Mouse (Mus musculus) forebrain, embryonic 11.5 days (tissue): Measurements from ENCODE around the gene Dhh. TPM values are rescaled to one million over a fixed set of nuclear protein-coding genes. Genes with fewer than 3 reads are reported as not detected.
A peak's percentile ranks its signal among the peaks of the same experiment; 100 is the strongest.
"Not testable (repeated sequence)": the region's sequence is repeated elsewhere in the genome, so short reads cannot be mapped to it uniquely, and the experiment has no call there.

Experiments
- ATAC-seq: fragments of 200-750 bp; cut with Nextera tagmentation; replicated peaks from 2 replicates; pipeline ENCODE4 v1.8.0; 2017; ENCODE audit warnings: moderate TSS enrichment; ENCODE audit not compliant: low FRiP score
- DNase-seq: peaks from one replicate; pipeline ENCODE4 v3.0.0-alpha.2; 2017; ENCODE audit warnings: low spot score
- H3K27ac ChIP-seq: fragments of 300-500 bp; sonication (generic); 2 replicates; pipeline ENCODE4 v1.5.1; 2014; ENCODE audit warnings: low read depth, low read length
- H3K27me3 ChIP-seq: fragments of 300-500 bp; sonication (generic); 2 replicates; pipeline ENCODE4 v1.6.1; 2014; ENCODE audit warnings: mild to moderate bottlenecking, low read length, mixed read lengths; ENCODE audit not compliant: control insufficient read depth, insufficient read depth
- H3K36me3 ChIP-seq: fragments of 300-500 bp; sonication (generic); 2 replicates; pipeline ENCODE4 v1.6.1; 2014; ENCODE audit warnings: mild to moderate bottlenecking, low read length, moderate library complexity, mixed read lengths; ENCODE audit not compliant: control insufficient read depth, insufficient read depth
- H3K4me1 ChIP-seq: fragments of 300-500 bp; sonication (generic); replicated peaks from 2 replicates; pipeline ENCODE4 v1.6.1; 2014; ENCODE audit warnings: low read length, mixed read lengths; ENCODE audit not compliant: control insufficient read depth, insufficient read depth
- H3K4me2 ChIP-seq: fragments of 300-500 bp; sonication (generic); 2 replicates; pipeline ENCODE4 v1.6.1; 2014; ENCODE audit warnings: low read depth, mild to moderate bottlenecking, low read length, moderate library complexity, mixed read lengths; ENCODE audit not compliant: severe bottlenecking
- H3K4me3 ChIP-seq: fragments of 300-500 bp; sonication (generic); 2 replicates; pipeline ENCODE4 v1.5.1; 2014; ENCODE audit warnings: low read depth, low read length
- H3K9ac ChIP-seq: fragments of 300-500 bp; sonication (generic); 2 replicates; pipeline ENCODE4 v1.6.1; 2014; ENCODE audit warnings: low read length
- H3K9me3 ChIP-seq: fragments of 300-500 bp; sonication (generic); 2 replicates; pipeline ENCODE4 v1.6.1; 2016; ENCODE audit warnings: low read length, mixed read lengths; ENCODE audit not compliant: control insufficient read depth
- WGBS: fragments of 180-500 bp; shearing (Covaris S2); extraction: QIAGEN DNeasy Blood & Tissue Kit; methylation state at CpG from one replicate; pipeline ENCODE4 v1.1.7; 2014; 5-methylcytosine and 5-hydroxymethylcytosine counted together
- polyA plus RNA-seq: library from polyadenylated mRNA; unstranded; fragments of >200 nt; fragmentation: Nextera tagmentation; extraction: Ambion mirVana; gene quantifications from 2 replicates; pipeline ENCODE4 v1.2.1, GENCODE M21; 2014

Dhh gene
- polyA plus RNA-seq, 1 experiment from 2014 or later: 0.28 TPM

DNA sequence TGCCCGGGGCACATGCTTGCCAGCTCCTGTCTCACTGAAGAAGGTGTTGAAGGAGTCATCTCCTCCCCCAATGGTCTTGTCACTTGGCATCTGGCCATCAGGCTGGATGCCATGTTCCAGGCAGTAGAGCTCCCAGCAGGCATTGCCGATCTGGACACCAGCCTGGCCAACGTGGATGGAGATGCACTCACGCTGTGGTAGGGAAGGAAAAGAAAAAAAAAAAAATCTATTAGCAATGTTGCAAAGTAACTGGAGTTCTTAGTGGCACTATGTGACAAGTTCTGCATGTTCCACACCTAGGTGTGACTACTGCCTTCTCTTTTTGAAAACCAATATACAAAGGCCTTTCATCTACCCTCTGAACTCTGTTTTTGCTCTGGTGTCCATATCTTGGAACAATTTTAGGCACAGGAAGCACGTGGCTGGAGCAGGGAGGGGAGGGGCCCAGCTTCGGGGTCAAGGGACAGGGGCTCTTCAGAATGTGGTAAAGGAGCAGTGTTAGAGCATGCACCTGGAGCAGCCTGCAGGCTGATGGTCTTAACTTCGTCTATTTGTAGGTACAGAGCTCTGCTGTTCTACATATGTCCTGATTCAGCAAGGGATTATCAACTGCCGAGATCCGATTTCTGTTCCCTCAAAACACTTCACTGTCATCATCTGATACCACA is 34.8 kb upstream of the Dhh start:
- Histone ChIP-seq H3K27ac (peak overlapping the region; percentile 96), H3K4me3 (peak overlapping the region; percentile 78), H3K9ac (peak overlapping the region; percentile 96), H3K4me2 (peak overlapping the region; percentile 98)
- not testable (repeated sequence) for H3K27me3 ChIP-seq, ATAC-seq, H3K9me3 ChIP-seq, H3K36me3 ChIP-seq, H3K4me1 ChIP-seq
- DNase-seq: peak; percentile 60
- 22% methylated on average over 8 of the region's 9 CpGs for WGBS

DNA sequence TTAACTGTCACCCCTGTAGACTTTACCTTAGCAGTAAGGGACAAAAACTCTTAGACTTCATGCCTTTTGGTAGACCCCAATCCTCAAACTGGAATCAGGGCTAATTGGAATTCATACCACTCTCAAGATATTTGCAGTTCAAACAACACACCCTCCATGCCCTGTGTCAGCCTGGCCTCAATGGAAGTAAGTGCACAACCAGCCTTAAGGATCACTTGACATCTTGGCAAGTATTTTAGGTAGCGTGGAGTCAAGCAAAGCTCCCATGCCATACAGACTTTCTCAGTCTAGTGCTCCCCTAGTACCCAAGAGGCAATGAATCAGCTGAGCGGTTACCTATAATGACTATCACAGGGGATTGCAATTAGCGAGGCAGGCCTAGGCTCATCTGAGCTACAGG is 32.7 kb upstream of the Dhh start:
- no peak overlapping the region; the same call in 1 of the 2 replicates for H3K9ac ChIP-seq
- DNase-seq (no peak), ATAC-seq (no peak)
- H3K36me3 ChIP-seq: no peaks in the 10 kb centered on the region; the same call in 1 of the 2 replicates
- no peaks in the 10 kb centered on the region for H3K27me3 ChIP-seq
- H3K9me3 ChIP-seq: no peaks in the 10 kb centered on the region
- no peak overlapping the region for H3K4me2 ChIP-seq
- no peak overlapping the region for H3K27ac ChIP-seq
- no peak overlapping the region for H3K4me3 ChIP-seq
- 79% methylated on average over 3 of the region's 3 CpGs for WGBS
- peaks cover 10% of the 10 kb centered on the region; the same call in 1 of the 2 replicates for H3K4me1 ChIP-seq

DNA sequence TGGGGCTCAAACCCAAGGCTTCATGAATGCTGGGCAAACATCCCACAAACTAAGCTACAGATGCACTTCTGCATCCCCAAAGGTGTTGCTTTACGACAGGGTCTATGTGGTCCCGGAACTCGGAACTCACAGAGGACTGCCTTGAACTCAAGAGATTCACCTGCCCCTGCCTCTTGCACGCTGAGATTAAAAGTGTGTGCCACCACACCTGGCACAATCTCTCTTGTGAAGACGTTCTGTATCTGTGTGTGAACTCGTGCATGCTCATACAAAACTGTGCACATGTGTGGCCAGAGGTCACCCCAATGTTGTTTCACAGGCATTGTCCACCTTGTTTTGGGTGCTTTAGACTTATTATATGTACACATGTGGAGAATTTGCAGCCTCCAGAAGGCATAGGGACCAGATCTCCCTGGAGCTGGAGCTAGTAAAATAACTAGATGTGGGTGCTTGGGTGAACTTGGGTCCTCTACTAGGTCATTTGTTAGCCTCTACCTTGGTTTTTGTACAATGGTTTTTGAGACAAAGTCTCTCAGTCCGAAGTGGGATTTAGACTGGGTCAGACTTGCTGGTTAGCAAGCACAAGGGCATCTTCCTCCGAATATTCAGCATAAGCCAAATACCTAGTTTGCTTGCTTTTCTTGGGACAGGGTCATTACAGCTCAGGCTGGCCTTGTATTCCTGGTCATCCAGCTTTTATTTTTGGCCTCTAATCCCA is 31.8 kb upstream of the Dhh start:
- H3K36me3 ChIP-seq: no peaks in the 10 kb centered on the region; the same call in 1 of the 2 replicates
- WGBS: 58% methylated on average over 8 of the region's 8 CpGs
- H3K4me1 ChIP-seq: peaks cover 4% of the 10 kb centered on the region; the same call in 1 of the 2 replicates
- no peak overlapping the region; the same call in 1 of the 2 replicates for H3K27ac ChIP-seq
- DNase-seq (no peak), ATAC-seq (no peak)
- no peaks in the 10 kb centered on the region for H3K9me3 ChIP-seq
- H3K9ac ChIP-seq: no peak overlapping the region
- no peak overlapping the region for H3K4me2 ChIP-seq
- no peaks in the 10 kb centered on the region for H3K27me3 ChIP-seq
- H3K4me3 ChIP-seq: no peak overlapping the region

DNA sequence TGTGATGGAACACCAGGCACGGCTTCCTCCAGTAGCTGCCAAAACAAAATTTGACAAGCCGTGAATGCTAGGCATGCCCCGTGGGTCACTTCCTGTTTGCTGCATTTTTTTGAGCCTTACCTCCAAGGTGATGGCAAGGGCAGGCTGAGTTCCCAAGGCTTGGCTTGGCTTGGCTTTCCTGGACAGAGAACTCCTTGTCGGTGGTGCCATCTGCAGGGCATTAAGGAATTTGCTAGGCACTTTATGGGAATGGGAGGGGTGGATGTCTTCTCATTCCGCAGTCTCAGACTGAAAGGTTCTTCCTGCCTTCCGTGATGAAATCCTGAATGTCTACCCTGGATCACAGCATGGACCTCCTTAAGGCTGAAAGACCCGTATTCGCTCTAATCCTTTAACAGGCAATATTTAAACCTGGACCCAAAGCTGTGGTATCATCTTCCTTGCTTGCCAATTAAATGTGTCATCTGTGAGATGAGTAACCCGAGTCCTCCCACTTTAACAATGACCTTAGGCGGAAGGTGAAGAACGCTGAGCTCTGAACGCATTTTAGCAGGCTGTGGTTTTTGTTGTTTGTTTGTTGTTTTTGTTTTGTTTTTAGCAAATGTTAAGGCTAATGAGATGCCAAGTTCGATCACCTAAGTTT is 30.4 kb upstream of the Dhh start:
- 16% methylated on average over 13 of the region's 13 CpGs for WGBS
- H3K9ac ChIP-seq: no peak overlapping the region
- peaks cover 3% of the 10 kb centered on the region; the same call in 1 of the 2 replicates for H3K4me1 ChIP-seq
- peak; percentile 81 for DNase-seq
- H3K4me3 ChIP-seq: no peak overlapping the region
- H3K27ac ChIP-seq: no peak overlapping the region
- H3K27me3 ChIP-seq: no peaks in the 10 kb centered on the region
- peak; percentile 51; the same call in 1 of the 2 replicates for ATAC-seq
- H3K4me2 ChIP-seq: no peak overlapping the region
- H3K9me3 ChIP-seq: no peaks in the 10 kb centered on the region
- H3K36me3 ChIP-seq: no peaks in the 10 kb centered on the region; the same call in 1 of the 2 replicates

DNA sequence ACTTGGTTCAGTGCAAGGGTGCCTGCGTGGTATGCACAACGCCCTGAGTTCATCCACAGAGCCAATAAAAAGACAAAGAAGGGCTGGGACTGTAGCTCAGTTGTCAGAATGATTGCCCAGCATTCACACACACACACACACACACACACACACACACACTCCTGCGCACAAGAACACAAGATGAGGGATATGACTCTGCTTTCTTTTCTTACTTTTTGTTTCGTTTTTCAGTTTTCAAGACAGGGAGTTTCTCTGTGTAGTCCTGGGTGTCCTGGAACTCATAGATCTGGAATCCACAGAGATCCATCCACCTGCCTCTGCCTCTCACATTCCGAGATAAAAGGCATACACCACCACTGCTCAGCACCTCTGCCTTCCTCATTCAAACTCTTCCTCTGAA is 29.2 kb upstream of the Dhh start:
- Histone ChIP-seq H3K4me1 (no peaks in the 10 kb centered on the region; the same call in 1 of the 2 replicates), H3K27ac (no peak overlapping the region), H3K36me3 (no peaks in the 10 kb centered on the region; the same call in 1 of the 2 replicates), H3K27me3 (no peaks in the 10 kb centered on the region), H3K4me3 (no peak overlapping the region), H3K9ac (no peak overlapping the region), H3K4me2 (no peak overlapping the region), H3K9me3 (no peaks in the 10 kb centered on the region)
- ATAC-seq: no peak
- no peak for DNase-seq
- 75% methylated on average over 5 of the region's 5 CpGs for WGBS

DNA sequence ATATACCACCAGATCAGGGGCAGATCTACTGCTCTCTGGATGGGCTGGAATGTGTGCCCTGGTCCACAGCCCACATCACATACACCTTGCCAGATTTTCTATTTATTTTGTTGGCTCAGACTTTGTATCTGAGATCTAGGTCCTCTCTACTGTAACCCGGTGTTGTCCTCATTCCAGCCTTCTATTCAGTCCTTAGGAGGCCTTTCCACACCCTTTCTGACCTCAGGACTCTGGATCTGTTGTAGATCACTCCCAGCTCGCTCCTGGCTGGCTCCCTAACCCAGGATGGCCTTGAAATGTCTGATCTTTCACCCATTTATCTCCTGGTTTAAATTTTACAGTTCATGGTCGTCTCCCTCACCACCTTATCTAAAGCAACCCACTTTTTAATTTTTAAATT is 26.3 kb upstream of the Dhh start:
- H3K27me3 ChIP-seq: no peaks in the 10 kb centered on the region
- no peak overlapping the region for H3K4me3 ChIP-seq
- H3K27ac ChIP-seq: no peak overlapping the region
- no peaks in the 10 kb centered on the region for H3K9me3 ChIP-seq
- no peaks in the 10 kb centered on the region for H3K4me1 ChIP-seq
- WGBS: 80% methylated on average over 3 of the region's 3 CpGs
- no peak for ATAC-seq
- no peak overlapping the region for H3K9ac ChIP-seq
- DNase-seq: no peak
- no peak overlapping the region for H3K4me2 ChIP-seq
- no peaks in the 10 kb centered on the region for H3K36me3 ChIP-seq

DNA sequence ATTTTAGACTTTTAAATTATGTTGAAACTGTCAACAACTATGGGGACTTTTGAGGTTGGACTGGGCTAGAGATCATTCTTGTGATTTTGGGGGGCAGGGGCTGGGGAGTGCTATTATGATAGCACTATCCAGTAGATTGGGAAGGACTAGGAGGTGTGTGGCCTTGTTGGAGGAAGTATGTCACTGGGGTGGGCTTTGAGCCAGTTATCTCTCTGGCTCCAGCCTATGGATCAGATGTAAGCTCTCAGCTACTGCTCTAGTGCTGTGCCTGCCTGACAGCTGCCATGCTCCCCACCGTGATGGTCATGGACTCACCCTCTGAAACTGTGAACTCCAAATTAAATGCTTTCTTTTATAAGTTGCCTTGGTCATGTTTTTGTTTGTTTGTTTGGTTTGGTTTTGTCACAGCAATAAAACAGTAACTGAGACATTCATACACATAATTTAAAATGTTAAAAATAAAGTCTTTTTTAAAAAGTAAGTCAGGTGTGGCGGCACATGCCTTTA is 24.7 kb upstream of the Dhh start:
- Histone ChIP-seq H3K9ac (no peak overlapping the region), H3K27me3 (no peaks in the 10 kb centered on the region), H3K36me3 (no peaks in the 10 kb centered on the region), H3K4me3 (no peak overlapping the region), H3K4me1 (no peaks in the 10 kb centered on the region), H3K27ac (no peak overlapping the region), H3K4me2 (no peak overlapping the region), H3K9me3 (no peaks in the 10 kb centered on the region)
- WGBS: 88% methylated on average over 2 of the region's 2 CpGs
- no peak for ATAC-seq
- DNase-seq: no peak

DNA sequence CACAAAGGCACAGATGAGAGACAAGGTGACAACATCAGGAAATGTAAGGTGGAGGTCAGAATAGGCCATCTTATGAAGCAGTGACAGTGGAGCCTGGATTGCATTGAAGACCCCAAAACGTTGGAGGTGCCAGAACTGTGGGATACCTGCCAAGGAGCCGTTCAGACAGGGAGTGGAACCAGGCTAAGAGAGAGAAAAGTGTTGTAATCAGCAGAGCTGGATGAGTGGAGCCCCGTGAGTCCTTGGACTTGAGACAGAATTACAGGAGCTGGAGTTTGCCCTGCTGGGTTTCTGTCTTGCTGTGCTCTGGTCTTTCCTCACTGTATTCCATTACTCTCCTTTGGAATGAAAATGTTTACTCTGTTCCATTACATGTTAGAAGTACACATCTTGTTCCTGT is 24.2 kb upstream of the Dhh start:
- no peaks in the 10 kb centered on the region for H3K4me1 ChIP-seq
- no peaks in the 10 kb centered on the region for H3K9me3 ChIP-seq
- H3K27ac ChIP-seq: no peak overlapping the region
- H3K27me3 ChIP-seq: no peaks in the 10 kb centered on the region
- no peak overlapping the region for H3K4me3 ChIP-seq
- H3K36me3 ChIP-seq: no peaks in the 10 kb centered on the region
- ATAC-seq (no peak), DNase-seq (no peak)
- no peak overlapping the region for H3K9ac ChIP-seq
- H3K4me2 ChIP-seq: no peak overlapping the region
- 71% methylated on average over 3 of the region's 3 CpGs for WGBS
